Mouse (Mus musculus) mouse embryonic stem cell (cell line): ENCODE measurements around the gene Dock10.

Experiments
- in situ Hi-C, 2 experiments: fragments of 300-500 bp; cut with MboI; formaldehyde crosslinking; loops; 1 replicate in 1 of 2; 3 replicates in 1 of 2; pipeline ENCODE4 v1.14.3; 2019 to 2020; ENCODE audit warnings: low sequenced_read_pairs in 2 of 2, low pct_unique_long_range_greater_than_20kb in 1 of 2, mixed read lengths in 1 of 2; ENCODE audit not compliant: unreplicated experiment in 1 of 2

The Dock10 gene

GRCm38 (mm10) chr1:80630179-80631149 is 127.9 kb downstream of the Dock10 start:
- in situ Hi-C loops: no loop called here

DNA sequence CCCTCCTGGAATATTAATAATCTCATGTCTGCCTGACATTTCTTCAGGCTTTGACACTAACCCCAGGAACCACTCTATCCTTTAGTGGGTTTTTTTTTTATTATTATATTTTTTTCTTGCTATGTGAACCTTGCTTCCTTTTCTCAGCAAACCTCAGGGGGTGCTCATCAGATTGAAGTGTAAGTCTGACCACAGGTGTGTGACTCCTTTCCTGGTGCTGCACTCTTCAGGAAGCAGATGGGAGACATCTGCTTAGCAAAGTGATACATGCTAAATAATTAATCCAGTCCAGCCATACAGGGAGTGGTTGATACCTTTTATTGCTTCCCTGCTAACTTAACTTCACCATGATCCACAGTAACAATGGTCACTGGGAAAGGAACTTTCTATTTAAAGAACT is 130.3 kb downstream of the Dock10 start:
- in situ Hi-C loops: no loop called here

GRCm38 (mm10) chr1:80626800-80627199 is 131.5 kb downstream of the Dock10 start:
- in situ Hi-C loops: no loop called here

GRCm38 (mm10) chr1:80625371-80625770 is 133.0 kb downstream of the Dock10 start:
- in situ Hi-C loops: no loop called here

DNA sequence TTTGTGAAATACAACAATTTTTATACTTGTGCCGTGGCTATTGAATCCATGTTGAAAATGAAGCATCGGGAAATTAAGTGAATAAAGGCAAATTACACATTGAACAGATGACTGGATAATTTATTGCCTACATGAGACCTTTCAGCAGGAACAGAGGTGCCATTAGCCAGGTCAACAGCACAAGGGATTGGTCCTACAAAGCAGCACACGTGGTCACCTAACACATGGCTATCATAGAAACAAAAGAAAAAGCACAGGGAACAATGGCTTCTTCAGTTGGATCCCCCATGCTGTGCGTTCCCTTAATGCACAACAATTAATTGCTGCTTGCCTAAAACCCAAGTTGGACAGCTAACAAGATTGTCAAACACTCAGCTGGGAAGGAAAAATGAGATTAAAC is 133.8 kb downstream of the Dock10 start:
- in situ Hi-C loops: no loop called here

DNA sequence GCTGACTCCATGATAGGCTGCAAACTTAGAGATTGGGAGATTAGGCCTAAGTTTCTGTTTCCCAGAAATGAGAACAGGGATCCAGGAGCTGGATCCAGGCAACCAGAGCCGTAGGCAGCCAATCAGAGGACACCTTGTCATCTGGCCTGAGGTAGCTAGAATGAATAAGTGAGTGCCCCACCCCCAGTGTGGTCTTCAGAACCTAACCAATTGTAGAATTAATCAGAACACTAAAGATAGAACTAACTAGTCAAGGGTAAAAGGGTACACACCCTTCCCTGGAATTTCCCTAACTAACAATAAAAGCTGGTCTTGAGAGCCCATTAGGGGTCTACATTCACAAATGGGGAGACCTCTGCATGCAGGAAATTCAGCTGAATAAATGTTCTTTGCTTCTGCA is 135.7 kb downstream of the Dock10 start:
- in situ Hi-C loops: no loop called here

GRCm38 (mm10) chr1:80619100-80619499 is 139.2 kb downstream of the Dock10 start:
- in situ Hi-C loops: no loop called here

- in situ Hi-C loops: no loop called here
Measured at GRCm38 (mm10) chr1:80616671-80617070, 141.7 kb downstream of the Dock10 start.

GRCm38 (mm10) chr1:80614750-80615149 is 143.6 kb downstream of the Dock10 start:
- in situ Hi-C loops: no loop called here

GRCm38 (mm10) chr1:80613395-80614011 is 144.8 kb downstream of the Dock10 start:
- in situ Hi-C loops: no loop called here

DNA sequence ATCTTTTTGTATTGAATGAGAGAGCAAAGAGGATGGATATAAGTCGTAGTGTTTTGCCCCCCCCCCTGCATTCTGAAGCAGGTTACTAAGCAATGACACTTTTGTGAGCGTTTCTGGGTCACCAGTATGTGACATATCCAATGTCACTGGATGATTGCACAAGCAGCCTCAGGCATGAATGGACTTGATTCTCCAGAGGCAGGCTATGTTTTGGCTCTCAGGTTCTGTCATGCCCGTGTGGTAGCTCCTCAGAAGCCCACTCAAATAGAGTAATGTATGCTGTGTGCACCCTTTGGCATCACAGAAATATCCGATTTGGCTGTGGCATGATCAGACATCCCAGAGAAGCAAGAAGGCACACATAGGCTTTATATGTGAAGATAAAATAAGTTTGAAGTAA is 150.8 kb downstream of the Dock10 start:
- in situ Hi-C loops: no loop called here

GRCm38 (mm10) chr1:80606131-80606754 is 152.1 kb downstream of the Dock10 start:
- in situ Hi-C loops: no loop called here

DNA sequence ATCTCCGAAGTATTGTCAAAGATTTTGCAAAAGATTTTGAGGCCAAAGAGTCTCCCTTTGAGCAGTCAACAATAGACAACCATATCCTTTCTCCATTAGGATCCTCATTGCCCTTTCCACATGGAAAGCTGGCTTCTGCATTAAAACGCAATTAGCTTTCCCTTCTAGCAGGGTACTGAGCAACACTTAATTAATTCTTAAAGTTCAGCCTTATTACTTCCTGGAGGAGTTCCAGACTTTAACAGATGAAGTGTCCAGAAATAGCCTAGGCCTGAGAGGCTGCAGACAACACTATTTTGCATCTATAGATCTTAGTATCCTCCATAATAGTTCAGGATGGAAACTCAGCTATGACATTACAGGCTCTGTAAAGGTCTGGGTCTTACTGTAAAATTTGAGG is 154.0 kb downstream of the Dock10 start:
- in situ Hi-C loops: no loop called here

- in situ Hi-C loops: no loop called here
Measured at GRCm38 (mm10) chr1:80603081-80603480, 155.2 kb downstream of the Dock10 start.

DNA sequence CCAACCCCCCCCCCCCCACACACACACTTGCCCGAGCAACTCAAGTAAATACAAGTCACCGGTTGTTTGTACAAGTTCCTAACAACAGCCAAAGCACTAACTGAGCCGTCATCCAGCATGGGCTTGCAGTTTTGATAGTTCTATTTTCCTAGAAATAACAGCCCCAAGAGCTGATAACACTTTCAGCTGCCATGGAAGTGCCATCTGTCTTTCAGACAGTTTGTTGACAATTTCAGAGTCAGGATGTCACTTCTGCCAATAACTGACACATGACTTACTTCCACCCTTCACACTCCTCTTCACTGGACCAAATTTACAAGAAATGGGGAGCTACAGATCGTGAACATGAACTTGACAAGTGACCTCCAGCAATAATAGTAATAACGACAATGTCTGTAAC is 175.0 kb downstream of the Dock10 start:
- in situ Hi-C loops: no loop called here

- in situ Hi-C loops: no loop called here
Measured at GRCm38 (mm10) chr1:80582186-80582585, 176.1 kb downstream of the Dock10 start.

DNA sequence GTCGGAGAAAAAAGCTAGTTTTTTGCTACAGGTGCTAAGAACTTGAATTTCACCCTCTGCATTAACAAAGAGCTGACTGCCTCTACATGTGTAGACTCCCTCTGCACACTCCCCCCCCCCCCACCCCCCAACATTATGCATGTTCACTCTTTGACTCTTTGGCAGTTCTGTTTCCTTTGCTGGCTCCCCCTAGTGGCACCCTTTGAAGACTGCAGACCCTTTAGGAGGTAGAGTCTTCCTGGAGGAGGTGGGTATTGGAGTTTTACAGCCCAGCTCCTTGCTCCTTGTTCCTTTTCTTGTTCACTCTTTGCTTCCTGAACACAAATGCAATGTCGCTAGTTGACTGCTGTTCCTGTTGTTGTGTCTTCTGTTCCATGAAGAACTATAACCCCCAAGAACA is 181.4 kb downstream of the Dock10 start:
- in situ Hi-C loops: no loop called here

- in situ Hi-C loops: no loop called here
Measured at GRCm38 (mm10) chr1:80556446-80556845, 201.9 kb downstream of the Dock10 start.

DNA sequence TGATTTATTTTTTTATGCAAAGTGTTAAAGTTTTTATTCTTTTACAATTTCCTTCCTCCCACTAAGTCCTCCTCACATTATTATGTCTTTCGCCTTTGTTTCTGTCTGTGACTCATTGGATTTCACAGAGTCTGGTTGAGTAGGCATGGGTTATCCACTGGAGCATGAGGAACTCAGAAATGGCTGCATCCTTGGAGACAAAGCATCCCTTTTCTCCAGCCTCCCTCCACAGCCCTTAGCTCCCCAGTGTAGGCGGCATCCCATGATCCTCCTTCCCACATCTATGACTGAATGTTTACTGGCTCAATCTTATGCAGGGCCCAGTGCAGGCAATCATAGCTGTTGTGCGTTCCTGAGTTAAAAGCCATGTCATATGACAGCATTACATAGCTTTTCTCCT is 216.8 kb downstream of the Dock10 start:
- in situ Hi-C loops: no loop called here
